Mouse (Mus musculus) spleen, adult 2 months (tissue): Measurements from ENCODE around the gene Pla2g12b. TPM values are rescaled to one million over a fixed set of nuclear protein-coding genes. Genes with fewer than 3 reads are reported as not detected.
A peak's percentile ranks its signal among the peaks of the same experiment; 100 is the strongest.

ENCODE experiments used
- DNase-seq, 2 experiments: peaks; one replicate each; pipeline versions ENCODE4 v3.0.0 to v3.0.0-alpha.2; 2012 to 2021; ENCODE audit warnings: low spot score in 2 of 2, low read depth in 1 of 2
- H3K27ac ChIP-seq: fragments of 200-500 bp; 2 replicates; pipeline ENCODE4 v1.5.1; 2012; ENCODE audit warnings: low read length, inconsistent platforms; ENCODE audit not compliant: insufficient read depth
- H3K27me3 ChIP-seq: fragments of 200-500 bp; 2 replicates; pipeline ENCODE4 v1.6.1; 2012; ENCODE audit warnings: mild to moderate bottlenecking, moderate library complexity, low read length, inconsistent platforms; ENCODE audit not compliant: control insufficient read depth, insufficient read depth
- H3K36me3 ChIP-seq: fragments of 200-500 bp; 2 replicates; pipeline ENCODE4 v1.6.1; 2012; ENCODE audit warnings: mild to moderate bottlenecking, low read length, inconsistent platforms; ENCODE audit not compliant: control insufficient read depth, insufficient read depth
- H3K4me1 ChIP-seq: fragments of 200-500 bp; 2 replicates; pipeline ENCODE4 v1.6.1; 2011; ENCODE audit warnings: inconsistent platforms; ENCODE audit not compliant: control insufficient read depth, insufficient read depth, insufficient read length
- H3K4me3 ChIP-seq: fragments of 200-500 bp; 2 replicates; pipeline ENCODE4 v1.5.1; 2011; ENCODE audit warnings: mild to moderate bottlenecking, inconsistent platforms; ENCODE audit not compliant: insufficient read depth, insufficient read length; ENCODE audit errors: extremely low read depth
- CTCF ChIP-seq: fragments of 200-500 bp; IDR thresholded peaks from 2 replicates; pipeline ENCODE4 v1.5.1; 2011; ENCODE audit warnings: mild to moderate bottlenecking, inconsistent platforms; ENCODE audit not compliant: insufficient read depth, insufficient read length, insufficient replicate concordance; ENCODE audit errors: extremely low read depth
- POLR2A ChIP-seq: fragments of 200-500 bp; IDR thresholded peaks from 2 replicates; pipeline ENCODE4 v1.6.1; 2011; ENCODE audit warnings: low read depth, low read length, inconsistent platforms
- WGBS: fragments of 180-500 bp; shearing (Covaris S2); methylation state at CpG from one replicate; pipeline ENCODE4 v1.1.7; 2018; 5-methylcytosine and 5-hydroxymethylcytosine counted together
- polyA plus RNA-seq: library from polyadenylated mRNA; depleted of rRNA; stranded (reverse); fragments of >200 nt; gene quantifications from 2 replicates; pipeline ENCODE4 v1.2.3, GENCODE M21; 2012

Gene Pla2g12b
- polyA plus RNA-seq, 1 experiment: not detected

DNA sequence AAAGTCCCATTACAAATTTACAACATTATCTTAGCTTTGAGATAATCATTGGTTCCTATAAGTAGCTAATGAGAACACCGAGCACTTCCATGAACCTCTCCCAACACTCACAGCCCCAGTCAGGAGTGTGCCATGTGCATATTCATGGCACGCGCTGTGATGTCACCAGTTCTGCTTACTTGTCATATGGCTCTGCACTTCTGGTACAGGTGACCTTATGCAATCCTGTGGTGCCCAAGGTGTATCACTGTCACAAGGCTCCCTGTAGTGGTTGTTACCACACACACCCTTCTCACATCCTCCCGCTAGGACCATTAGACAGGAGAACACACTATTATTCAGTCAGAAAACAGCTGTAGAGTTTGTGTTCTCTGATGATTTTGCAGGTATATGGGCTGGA, 36.7 kb upstream of the Pla2g12b start:
- peaks cover 29% of the 10 kb centered on the region for H3K36me3 ChIP-seq
- H3K4me3 ChIP-seq: no peak overlapping the region
- no peaks in the 10 kb centered on the region for H3K27me3 ChIP-seq
- 97% methylated on average over 4 of the region's 4 CpGs for WGBS
- DNase-seq: no peak
- H3K4me1 ChIP-seq: no peaks in the 10 kb centered on the region
- TF ChIP-seq CTCF (no peak), POLR2A (no peak)
- no peak overlapping the region for H3K27ac ChIP-seq

DNA sequence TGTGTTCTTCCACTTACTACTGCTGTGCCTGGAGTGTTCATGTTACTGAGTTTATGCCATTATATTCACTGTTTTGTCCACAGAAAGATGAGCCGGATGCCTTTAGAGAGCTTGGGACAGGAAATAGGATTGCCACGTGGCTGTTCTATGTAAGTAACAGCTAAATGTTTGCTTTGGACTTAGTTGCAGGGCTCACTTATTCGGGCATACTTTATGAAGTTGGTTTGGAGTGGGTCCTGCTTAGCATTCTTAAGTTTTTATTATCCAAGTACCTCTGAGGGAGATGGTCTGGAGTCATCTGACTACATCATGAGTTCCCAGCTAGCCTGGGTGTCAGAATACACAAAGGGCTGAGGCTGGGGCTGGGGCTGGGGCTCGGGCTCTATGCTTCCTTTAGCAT, 36.3 kb upstream of the Pla2g12b start:
- H3K36me3 ChIP-seq: peaks cover 29% of the 10 kb centered on the region

DNA sequence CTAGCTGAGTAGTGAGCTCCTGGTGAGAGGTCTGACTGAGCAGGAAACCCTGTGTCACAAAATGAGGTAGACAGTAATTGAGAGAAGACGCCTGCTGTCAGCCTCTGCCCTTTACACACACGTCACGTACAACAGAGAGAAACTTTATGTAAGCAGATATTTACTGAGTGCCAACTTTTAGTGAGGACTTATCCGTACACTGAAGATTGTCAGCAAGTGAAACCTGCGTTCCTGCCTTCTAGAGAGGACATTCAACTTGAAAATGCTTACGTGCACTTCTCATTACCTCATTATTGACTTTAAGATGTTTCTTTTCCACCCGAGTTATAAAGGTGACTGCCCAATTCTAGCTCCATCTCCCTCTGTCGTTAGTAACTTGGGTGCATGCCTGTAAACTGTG, 34.7 kb upstream of the Pla2g12b start:
- Histone ChIP-seq H3K27ac (no peak overlapping the region), H3K36me3 (peaks cover 26% of the 10 kb centered on the region), H3K4me1 (no peaks in the 10 kb centered on the region), H3K4me3 (no peak overlapping the region), H3K27me3 (no peaks in the 10 kb centered on the region)
- no peak for DNase-seq
- TF ChIP-seq POLR2A (no peak), CTCF (no peak)
- 94% methylated on average over 8 of the region's 8 CpGs for WGBS

More for the DNA sequence above, 36.3 kb upstream of the Pla2g12b start:
- TF ChIP-seq POLR2A (no peak), CTCF (no peak)
- Histone ChIP-seq H3K27me3 (no peaks in the 10 kb centered on the region), H3K4me1 (no peaks in the 10 kb centered on the region), H3K4me3 (no peak overlapping the region), H3K27ac (no peak overlapping the region)
- no peak for DNase-seq
- WGBS: 87% methylated on average over 4 of the region's 4 CpGs

DNA sequence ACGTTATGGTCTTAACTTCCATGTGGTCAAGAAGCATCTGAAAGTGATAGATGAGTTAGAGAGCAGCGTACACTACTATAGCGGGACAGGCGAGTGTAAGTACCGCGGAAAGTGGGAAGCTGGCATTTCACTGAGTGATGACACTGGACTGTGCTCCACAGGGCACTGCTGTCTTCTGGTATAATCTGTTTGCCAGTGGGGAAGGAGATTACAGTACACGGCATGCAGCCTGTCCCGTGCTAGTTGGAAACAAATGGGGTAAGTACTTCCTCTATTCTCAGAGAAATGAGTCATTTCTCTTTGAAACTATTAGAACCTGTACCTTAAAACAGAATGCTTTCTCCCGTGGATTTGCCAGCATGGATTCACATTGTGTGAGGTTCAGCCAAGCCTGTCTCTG, 34.0 kb upstream of the Pla2g12b start:
- H3K4me3 ChIP-seq: no peak overlapping the region
- 76% methylated on average over 9 of the region's 9 CpGs for WGBS
- H3K27me3 ChIP-seq: no peaks in the 10 kb centered on the region
- peaks cover 25% of the 10 kb centered on the region for H3K36me3 ChIP-seq
- no peak for DNase-seq
- no peaks in the 10 kb centered on the region for H3K4me1 ChIP-seq
- TF ChIP-seq POLR2A (no peak), CTCF (no peak)
- no peak overlapping the region for H3K27ac ChIP-seq

GRCm38 (mm10) chr10:59377906-59378305, 25.6 kb upstream of the Pla2g12b start:
- Histone ChIP-seq H3K36me3 (peaks cover 3% of the 10 kb centered on the region), H3K4me1 (peaks cover 3% of the 10 kb centered on the region; the same call in 1 of the 2 replicates), H3K4me3 (no peak overlapping the region), H3K27ac (no peak overlapping the region), H3K27me3 (no peaks in the 10 kb centered on the region)
- no peak for TF ChIP-seq POLR2A
- no peak for TF ChIP-seq CTCF
- DNase-seq: no peak
- 93% methylated on average over 10 of the region's 10 CpGs for WGBS

DNA sequence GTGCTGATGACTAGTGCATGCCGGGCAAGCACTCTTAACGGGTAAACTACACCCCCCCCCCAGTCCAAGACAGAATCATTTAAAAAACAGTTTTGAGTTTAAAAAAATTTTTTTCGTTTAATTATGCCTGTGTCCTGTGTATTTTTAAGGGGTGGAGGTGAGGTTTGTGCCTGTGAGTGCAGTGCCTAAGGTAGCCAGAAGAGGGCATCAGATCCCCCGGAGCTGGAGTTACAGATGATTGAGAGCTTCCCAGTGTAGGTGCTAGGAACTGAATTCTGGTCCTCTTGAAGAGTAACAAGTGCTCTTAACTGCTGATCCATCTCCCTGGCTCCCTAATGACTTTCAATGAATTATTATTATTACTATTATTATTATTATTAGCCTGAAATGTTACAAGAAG, 24.7 kb upstream of the Pla2g12b start:
- Histone ChIP-seq H3K4me3 (no peak overlapping the region), H3K4me1 (peaks cover 3% of the 10 kb centered on the region; the same call in 1 of the 2 replicates), H3K27me3 (no peaks in the 10 kb centered on the region), H3K27ac (no peak overlapping the region), H3K36me3 (no peaks in the 10 kb centered on the region; the same call in 1 of the 2 replicates)
- WGBS: 89% methylated on average over 4 of the region's 4 CpGs
- DNase-seq: no peak
- no peak for TF ChIP-seq POLR2A
- TF ChIP-seq CTCF: no peak

DNA sequence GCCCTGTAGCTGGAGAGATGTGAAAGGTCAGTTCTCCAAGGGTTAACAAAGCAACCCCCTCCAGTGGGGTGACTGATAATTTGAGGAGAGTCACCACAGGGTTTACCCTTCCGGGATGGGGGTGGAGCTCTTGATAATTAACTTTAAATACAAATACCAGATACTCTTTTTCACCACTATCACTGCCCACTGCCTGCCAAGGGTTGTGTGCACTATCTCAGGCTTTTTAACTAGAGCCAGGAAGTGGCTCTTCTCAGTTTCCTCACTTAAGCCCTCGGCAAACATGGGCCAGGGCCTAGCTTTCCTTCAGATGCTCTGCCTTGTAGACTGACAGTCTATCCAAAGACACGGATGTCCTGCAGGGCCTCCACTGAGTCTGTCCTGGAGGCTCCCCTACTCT, 23.5 kb upstream of the Pla2g12b start:
- WGBS: 40% methylated on average over 3 of the region's 3 CpGs
- Histone ChIP-seq H3K27me3 (no peaks in the 10 kb centered on the region), H3K4me3 (no peak overlapping the region), H3K36me3 (no peaks in the 10 kb centered on the region), H3K27ac (peak overlapping the region; percentile 78), H3K4me1 (peaks cover 3% of the 10 kb centered on the region; the same call in 1 of the 2 replicates)
- TF ChIP-seq CTCF: no peak
- TF ChIP-seq POLR2A: no peak
- DNase-seq: no peak
